Mouse (Mus musculus): ENCODE data around the gene Skor1.

DNA sequence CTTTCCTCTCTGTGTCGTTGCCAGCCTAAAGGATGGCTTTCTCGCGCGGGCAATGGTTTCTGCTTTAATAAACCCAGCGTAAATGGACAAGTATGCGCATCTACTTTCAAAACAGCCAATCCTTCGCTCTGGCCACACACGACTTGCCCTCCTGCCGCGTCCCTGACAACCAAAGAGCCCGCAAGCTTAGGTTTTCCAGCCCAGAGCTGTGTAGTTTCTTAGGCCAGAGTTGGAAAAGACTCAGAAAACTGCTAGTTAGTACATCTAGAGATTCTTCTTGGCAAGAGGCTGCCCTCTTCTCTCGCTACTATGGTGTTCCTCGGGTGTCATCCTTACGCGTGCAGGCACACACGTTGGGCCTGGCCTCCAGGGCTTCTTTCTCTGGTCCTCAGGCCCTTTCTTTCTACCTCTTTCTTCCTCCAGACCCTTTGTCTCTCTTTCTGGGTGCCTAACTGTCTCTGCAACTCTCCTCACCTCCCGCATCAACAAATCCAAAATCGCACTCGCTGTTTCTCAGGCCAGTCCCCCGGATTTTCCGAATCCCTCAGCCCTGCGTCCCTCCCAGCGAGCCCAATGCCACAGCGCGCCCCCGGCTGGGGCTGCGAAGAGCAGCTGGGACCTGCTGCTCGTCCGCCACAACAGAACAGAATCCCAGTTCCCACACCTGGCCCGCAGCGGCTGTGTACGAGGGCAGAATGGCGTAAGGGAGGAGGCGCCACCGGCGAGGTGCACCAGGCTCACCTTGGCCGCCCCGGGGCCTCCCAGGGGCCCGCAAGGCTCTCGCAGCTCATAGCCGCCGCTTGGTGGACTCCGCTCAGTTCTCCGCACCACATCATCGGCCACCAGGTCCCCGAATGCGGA lies 4.9 kb downstream of the Skor1 start:
- TF ChIP-seq POLR2A (IDR thresholded peaks at IDR 0.05; ENCODE audit: control insufficient read depth, extremely low read depth, insufficient read depth, low read length, poor library complexity), result no peak
- TF ChIP-seq CTCF (IDR thresholded peaks at IDR 0.05; ENCODE audit: borderline replicate concordance, control insufficient read depth, extremely low read depth, insufficient read depth, low read length, poor library complexity), result no peak
